Mouse (Mus musculus) lung, embryonic 15.5 days (tissue): ENCODE results near the gene Ttc23. TPM values are rescaled to one million over a fixed set of nuclear protein-coding genes. Genes with fewer than 3 reads are reported as not detected.

Source experiments
- ATAC-seq: fragments of 200-750 bp; cut with Nextera tagmentation; 2 replicates; pipeline ENCODE4 v1.8.0; 2017; ENCODE audit warnings: moderate number of reproducible peaks, borderline replicate concordance; ENCODE audit not compliant: low FRiP score, low TSS enrichment; ENCODE audit errors: extremely low read depth
- H3K27ac ChIP-seq: fragments of 300-500 bp; sonication (generic); 2 replicates; pipeline ENCODE4 v1.5.1; 2015; ENCODE audit warnings: moderate library complexity, mild to moderate bottlenecking, inconsistent platforms
- H3K27me3 ChIP-seq: fragments of 300-500 bp; sonication (generic); 2 replicates; pipeline ENCODE4 v1.6.1; 2015; ENCODE audit warnings: inconsistent platforms
- H3K36me3 ChIP-seq: fragments of 300-500 bp; sonication (generic); 2 replicates; pipeline ENCODE4 v1.6.1; 2015; ENCODE audit warnings: inconsistent platforms
- H3K4me1 ChIP-seq: fragments of 300-500 bp; sonication (generic); 2 replicates; pipeline ENCODE4 v1.6.1; 2015; ENCODE audit warnings: inconsistent platforms
- H3K4me2 ChIP-seq: fragments of 300-500 bp; sonication (generic); 2 replicates; pipeline ENCODE4 v1.6.1; 2015; ENCODE audit warnings: inconsistent platforms, mild to moderate bottlenecking, moderate library complexity
- H3K4me3 ChIP-seq: fragments of 300-500 bp; sonication (generic); 2 replicates; pipeline ENCODE4 v1.5.1; 2015; ENCODE audit warnings: mild to moderate bottlenecking, inconsistent platforms
- H3K9ac ChIP-seq: fragments of 300-500 bp; sonication (generic); 2 replicates; pipeline ENCODE4 v1.6.1; 2015; ENCODE audit warnings: inconsistent platforms
- H3K9me3 ChIP-seq: fragments of 300-500 bp; sonication (generic); 2 replicates; pipeline ENCODE4 v1.6.1; 2016; ENCODE audit warnings: inconsistent platforms
- WGBS: fragments of 180-500 bp; shearing (Covaris S2); methylation state at CpG from one replicate; pipeline ENCODE4 v1.1.7; 2015; 5-methylcytosine and 5-hydroxymethylcytosine counted together
- polyA plus RNA-seq: library from polyadenylated mRNA; unstranded; fragments of >200 nt; fragmentation: Nextera tagmentation; extraction: Ambion mirVana; gene quantifications from 2 replicates; pipeline ENCODE4 v1.2.1, GENCODE M21; 2015

Ttc23 gene
- polyA plus RNA-seq, 1 experiment from 2014 or later, result 26.8 TPM

DNA sequence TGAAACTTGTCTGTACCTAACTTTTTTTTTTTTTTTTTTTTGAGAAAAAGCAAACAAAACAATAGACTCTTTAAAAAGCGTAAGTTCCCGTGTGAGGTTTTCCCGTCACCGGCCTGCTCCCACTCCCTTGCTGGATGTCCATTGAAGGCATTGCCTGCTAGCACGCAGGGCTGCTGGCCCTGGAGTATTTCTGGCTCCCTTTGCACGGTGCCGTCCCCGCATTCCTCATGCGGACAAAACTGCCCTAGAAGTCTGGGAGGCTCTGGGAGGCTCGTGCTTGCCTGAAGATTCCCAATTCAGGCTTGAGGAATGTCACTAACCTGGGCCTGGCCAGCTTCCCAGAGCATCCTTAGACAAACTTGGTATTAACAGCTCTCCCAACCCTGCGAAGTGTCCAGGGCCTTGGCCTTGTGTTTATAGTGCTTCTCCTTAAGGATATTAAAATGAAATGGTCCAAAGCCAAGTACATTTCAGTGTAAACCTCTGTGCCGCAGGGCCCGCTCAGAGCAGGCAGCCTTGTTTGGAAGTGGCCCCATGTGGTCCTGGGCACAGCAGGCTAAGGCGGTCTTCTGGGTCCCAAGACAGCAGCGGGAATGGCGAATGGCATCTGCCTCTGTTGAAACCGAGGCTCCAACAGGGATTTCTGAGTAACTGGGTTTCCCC lies 54.2 kb downstream of the Ttc23 start:
- Histone ChIP-seq H3K27me3 (no peaks in the 10 kb centered on the region), H3K9me3 (no peaks in the 10 kb centered on the region), H3K27ac (peak overlapping the region; percentile 37; the same call in 1 of the 2 replicates), H3K4me3 (no peak overlapping the region), H3K4me2 (no peak overlapping the region), H3K4me1 (peaks cover 12% of the 10 kb centered on the region; the same call in 1 of the 2 replicates), H3K9ac (no peak overlapping the region), H3K36me3 (peaks cover 8% of the 10 kb centered on the region; the same call in 1 of the 2 replicates)
- ATAC-seq, result no peak
- WGBS, result 60% methylated on average over 17 of the region's 17 CpGs

DNA sequence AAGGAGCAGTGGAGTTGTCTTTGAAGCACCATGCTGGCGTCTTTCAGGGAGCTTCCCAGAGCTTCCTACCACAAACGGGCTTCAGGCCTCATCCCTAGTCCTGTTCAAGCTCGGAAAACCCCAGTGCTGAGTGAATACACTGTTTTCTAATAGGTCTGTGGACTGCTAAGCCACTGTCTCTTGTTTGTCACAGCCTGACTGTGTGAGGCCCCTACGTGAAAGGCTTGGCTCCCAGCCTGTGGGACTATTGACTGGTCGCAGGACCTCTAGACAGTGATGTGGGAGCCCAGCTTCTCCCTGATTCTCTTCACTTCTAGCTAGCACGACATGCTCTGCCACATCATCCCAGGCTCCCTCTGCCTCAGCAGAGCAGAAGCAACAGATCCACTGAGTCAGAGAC lies 61.0 kb downstream of the Ttc23 start:
- Histone ChIP-seq H3K9ac (no peak overlapping the region), H3K9me3 (no peaks in the 10 kb centered on the region), H3K27ac (no peak overlapping the region), H3K4me2 (no peak overlapping the region), H3K4me1 (peaks cover 15% of the 10 kb centered on the region), H3K27me3 (no peaks in the 10 kb centered on the region), H3K4me3 (no peak overlapping the region), H3K36me3 (peaks cover 25% of the 10 kb centered on the region)
- no peak for ATAC-seq
- 63% methylated on average over 6 of the region's 6 CpGs for WGBS

DNA sequence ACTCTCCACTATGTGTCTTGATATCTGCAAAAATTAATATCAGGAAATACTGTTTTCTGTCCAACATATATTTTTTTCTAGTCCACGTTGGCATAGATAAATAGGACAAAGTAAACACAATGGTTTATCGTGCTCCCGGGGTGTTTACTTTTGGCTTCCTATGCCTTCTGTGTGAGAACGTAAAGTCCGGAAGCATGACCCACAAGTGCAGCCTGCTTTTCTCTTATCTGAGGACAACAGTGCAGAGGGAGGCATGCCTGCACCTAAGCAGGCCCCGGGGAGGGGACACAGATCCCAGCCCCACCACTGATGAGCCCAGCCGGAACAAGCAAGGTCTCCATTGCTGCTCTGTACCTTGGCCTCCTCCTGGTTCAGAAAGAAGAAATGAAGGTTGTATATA lies 63.0 kb downstream of the Ttc23 start:
- Histone ChIP-seq H3K36me3 (peaks cover 25% of the 10 kb centered on the region), H3K9ac (no peak overlapping the region), H3K4me2 (no peak overlapping the region), H3K27ac (peak overlapping the region; percentile 66), H3K4me1 (peaks cover 28% of the 10 kb centered on the region), H3K9me3 (no peaks in the 10 kb centered on the region), H3K27me3 (no peaks in the 10 kb centered on the region), H3K4me3 (no peak overlapping the region)
- 23% methylated on average over 7 of the region's 7 CpGs for WGBS
- ATAC-seq, result peak; percentile 46; the same call in 1 of the 2 replicates

DNA sequence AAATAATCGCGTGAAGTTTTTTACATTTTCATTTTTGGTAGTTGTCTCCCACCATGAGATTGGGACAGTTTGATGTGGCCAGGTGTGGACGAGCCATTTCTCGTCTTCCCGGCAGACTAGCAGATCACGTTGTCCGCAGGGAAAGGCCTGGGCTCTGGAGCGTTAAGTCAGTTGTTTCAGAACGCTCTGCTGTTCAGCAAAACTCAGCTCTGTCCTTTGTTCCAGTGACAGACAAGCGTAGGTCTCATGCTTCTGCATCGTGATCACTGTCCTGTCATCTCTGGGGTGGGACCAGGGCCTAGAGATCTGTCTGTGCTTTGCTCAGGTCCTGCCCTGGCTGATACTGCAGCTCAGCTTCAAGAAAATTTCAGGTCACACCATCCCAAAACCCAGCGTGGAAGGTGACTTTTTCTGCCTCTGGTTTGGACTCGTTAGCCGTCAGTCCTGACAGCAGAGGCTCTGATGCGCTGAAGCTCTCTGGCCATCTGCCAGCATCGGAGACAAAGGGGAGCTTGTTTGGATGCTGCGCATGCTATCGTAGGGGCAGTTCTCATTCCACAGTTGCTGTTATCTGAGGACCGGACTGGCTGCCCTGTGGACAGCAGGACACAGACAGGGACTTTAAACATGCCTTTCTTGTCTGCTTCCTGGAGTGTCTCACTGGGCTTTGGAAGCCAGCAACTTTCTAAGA lies 66.8 kb downstream of the Ttc23 start:
- WGBS, result 55% methylated on average over 19 of the region's 19 CpGs
- no peak for ATAC-seq
- peaks cover 63% of the 10 kb centered on the region for H3K4me1 ChIP-seq
- H3K9me3 ChIP-seq, result no peaks in the 10 kb centered on the region
- H3K4me2 ChIP-seq, result no peak overlapping the region
- peak overlapping the region; percentile 7; the same call in 1 of the 2 replicates for H3K27ac ChIP-seq
- H3K4me3 ChIP-seq, result no peak overlapping the region
- peaks cover 25% of the 10 kb centered on the region for H3K36me3 ChIP-seq
- no peak overlapping the region for H3K9ac ChIP-seq
- H3K27me3 ChIP-seq, result no peaks in the 10 kb centered on the region

DNA sequence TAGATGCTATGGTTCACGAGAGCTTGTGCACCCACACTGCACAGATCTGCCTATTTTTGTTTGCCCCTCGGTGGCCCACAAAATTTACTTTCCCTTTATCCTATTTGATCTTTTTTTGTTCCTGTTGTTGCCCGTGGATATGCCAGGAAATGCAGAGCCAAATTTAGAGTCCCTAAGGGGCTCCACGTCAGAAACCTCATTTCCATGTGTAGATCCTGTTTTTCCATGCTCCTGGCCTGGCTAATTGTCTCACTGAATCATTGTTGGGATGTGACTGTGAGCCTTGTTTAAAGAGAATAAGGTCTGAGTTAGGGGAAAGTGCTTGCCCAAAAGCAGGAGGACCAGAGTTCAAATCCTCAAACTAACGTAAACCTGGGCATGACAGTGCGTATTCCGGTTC lies 68.0 kb downstream of the Ttc23 start:
- ATAC-seq, result no peak
- 71% methylated on average over 7 of the region's 7 CpGs for WGBS
- Histone ChIP-seq H3K9ac (no peak overlapping the region), H3K27ac (no peak overlapping the region), H3K36me3 (peaks cover 19% of the 10 kb centered on the region; the same call in 1 of the 2 replicates), H3K4me1 (peaks cover 57% of the 10 kb centered on the region), H3K4me3 (no peak overlapping the region), H3K4me2 (no peak overlapping the region), H3K9me3 (no peaks in the 10 kb centered on the region), H3K27me3 (no peaks in the 10 kb centered on the region)

DNA sequence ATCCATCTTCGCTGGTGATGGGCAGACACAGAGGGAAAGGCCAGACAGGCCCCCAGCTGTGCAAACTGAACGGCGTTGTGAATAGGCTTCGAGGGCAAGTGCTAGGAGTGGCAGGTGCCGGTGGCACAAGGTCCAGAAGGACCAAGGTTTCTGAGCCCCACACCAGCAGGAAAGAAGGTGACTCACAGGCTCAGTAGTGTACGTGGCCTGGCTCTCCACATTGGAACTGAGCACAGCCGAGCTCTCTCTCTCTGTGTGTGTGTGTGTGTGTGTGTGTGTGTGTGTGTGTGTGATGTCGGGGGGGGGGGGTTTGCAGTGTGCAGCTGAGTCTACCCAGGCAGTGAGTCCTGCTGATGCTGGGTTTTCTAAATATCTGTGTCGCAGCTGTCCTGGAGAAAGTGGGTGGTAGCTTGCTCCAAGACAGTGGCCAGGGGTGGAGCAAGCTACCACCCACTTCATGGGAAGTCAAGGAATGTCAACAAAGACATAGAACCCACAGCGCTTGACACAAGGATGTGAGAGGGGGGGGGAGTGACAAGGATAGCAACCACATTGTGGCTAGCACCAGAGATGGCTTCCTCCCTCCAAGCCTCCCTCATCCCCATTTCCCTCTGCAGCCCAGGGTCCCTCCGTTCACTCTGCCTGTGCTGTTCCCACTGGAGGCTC lies 69.1 kb downstream of the Ttc23 start:
- Histone ChIP-seq H3K27ac (peak overlapping the region; percentile 54), H3K27me3 (no peaks in the 10 kb centered on the region), H3K4me2 (no peak overlapping the region), H3K9me3 (no peaks in the 10 kb centered on the region), H3K4me3 (no peak overlapping the region), H3K36me3 (peaks cover 14% of the 10 kb centered on the region; the same call in 1 of the 2 replicates), H3K4me1 (peaks cover 53% of the 10 kb centered on the region), H3K9ac (no peak overlapping the region)
- 34% methylated on average over 11 of the region's 11 CpGs for WGBS
- peak; percentile 86 for ATAC-seq

DNA sequence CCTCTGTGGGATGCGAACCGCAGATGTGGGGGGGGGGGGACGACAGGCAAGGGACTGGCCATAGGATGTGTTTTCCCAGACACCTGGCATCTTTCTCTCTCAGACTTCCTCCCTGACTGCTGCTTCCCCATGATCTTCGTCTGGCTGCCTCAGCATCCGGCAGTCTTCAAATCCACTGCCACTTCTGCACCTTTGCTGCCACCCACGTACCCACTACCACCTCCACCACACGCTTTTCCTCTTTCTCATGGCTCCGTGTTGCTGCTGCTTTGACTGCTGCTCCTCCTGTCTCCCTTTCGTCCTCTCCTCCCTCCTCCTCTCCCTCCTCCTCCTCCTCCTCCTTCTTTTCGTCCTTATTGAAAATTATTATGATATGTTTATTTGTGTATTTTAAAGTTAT lies 69.7 kb downstream of the Ttc23 start:
- Histone ChIP-seq H3K9ac (no peak overlapping the region), H3K4me1 (peaks cover 53% of the 10 kb centered on the region), H3K36me3 (peaks cover 10% of the 10 kb centered on the region; the same call in 1 of the 2 replicates), H3K9me3 (no peaks in the 10 kb centered on the region), H3K4me3 (no peak overlapping the region), H3K27me3 (no peaks in the 10 kb centered on the region), H3K4me2 (no peak overlapping the region), H3K27ac (peak overlapping the region; percentile 50)
- WGBS, result 47% methylated on average over 10 of the region's 10 CpGs
- no peak for ATAC-seq

DNA sequence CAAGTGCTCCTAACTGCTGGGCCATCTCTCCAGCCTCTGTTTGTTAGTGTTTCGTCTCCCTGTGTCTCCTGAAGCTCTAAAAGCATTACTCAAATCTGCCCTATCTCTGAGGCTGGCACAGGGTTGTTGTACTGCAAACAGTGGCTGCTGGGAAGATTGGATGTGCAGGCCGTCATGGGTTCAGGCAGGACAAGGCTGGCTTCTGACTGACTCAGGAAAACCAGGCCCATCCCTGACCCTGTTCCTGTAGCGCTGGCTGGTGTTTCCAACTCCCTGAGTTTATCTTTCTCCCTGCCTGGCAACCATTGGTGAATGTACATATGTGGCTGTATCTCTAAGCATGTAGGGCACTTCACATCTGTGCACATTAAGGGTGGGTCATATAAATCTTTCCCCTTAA lies 70.3 kb downstream of the Ttc23 start:
- Histone ChIP-seq H3K27me3 (no peaks in the 10 kb centered on the region), H3K4me1 (peaks cover 53% of the 10 kb centered on the region), H3K27ac (no peak overlapping the region), H3K4me2 (no peak overlapping the region), H3K9me3 (no peaks in the 10 kb centered on the region), H3K9ac (no peak overlapping the region), H3K36me3 (peaks cover 6% of the 10 kb centered on the region; the same call in 1 of the 2 replicates), H3K4me3 (no peak overlapping the region)
- WGBS, result 70% methylated on average over 3 of the region's 3 CpGs
- no peak for ATAC-seq

DNA sequence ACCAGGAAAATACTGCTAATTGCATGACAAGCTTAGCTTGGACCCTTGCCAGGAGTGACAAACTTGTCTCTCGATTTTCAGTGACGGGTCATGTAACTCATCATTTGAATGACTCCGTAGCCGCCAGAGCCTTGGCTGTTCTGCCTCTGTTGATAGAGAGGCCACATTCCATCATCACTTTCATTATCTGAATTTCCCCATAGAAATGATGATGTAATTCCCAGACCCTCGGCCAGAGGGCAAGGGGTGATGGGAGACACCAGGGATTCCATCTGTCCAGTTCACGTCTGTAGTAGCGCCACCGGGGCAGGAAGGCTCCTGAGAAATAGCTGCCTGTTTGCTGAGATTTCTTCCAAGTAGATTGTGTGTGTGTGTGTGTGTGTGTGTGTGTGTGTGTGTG lies 71.6 kb downstream of the Ttc23 start:
- no peaks in the 10 kb centered on the region for H3K36me3 ChIP-seq
- 0 out of 2 replicates have a peak overlapping the region, but pooled peaks have one; percentile 2 for H3K27ac ChIP-seq
- H3K4me2 ChIP-seq, result no peak overlapping the region
- no peak overlapping the region for H3K4me3 ChIP-seq
- peak; percentile 40; the same call in 1 of the 2 replicates for ATAC-seq
- no peak overlapping the region for H3K9ac ChIP-seq
- 34% methylated on average over 8 of the region's 8 CpGs for WGBS
- H3K4me1 ChIP-seq, result peaks cover 53% of the 10 kb centered on the region
- no peaks in the 10 kb centered on the region for H3K9me3 ChIP-seq
- no peaks in the 10 kb centered on the region for H3K27me3 ChIP-seq

DNA sequence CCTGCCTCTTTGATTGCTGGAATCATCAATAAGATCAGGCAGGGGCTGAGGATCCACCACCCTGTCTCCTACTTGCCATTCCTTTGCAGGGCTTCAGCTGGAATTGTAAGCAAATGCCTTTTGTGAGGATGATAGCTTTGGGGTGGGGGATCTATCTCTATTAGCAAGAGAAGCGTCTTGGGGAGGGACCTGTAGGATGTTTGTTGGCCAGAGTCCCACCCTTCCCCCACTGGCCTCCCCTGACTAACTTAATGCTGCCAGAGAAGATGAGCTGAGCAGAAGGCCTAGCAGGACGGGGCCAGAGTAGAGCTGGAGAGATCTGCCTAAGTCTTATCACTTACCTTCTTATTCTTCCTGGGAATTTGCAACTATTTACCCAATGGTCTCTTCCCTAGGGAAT lies 75.0 kb downstream of the Ttc23 start:
- Histone ChIP-seq H3K27ac (no peak overlapping the region), H3K4me2 (no peak overlapping the region), H3K36me3 (peaks cover 11% of the 10 kb centered on the region; the same call in 1 of the 2 replicates), H3K4me1 (peaks cover 22% of the 10 kb centered on the region), H3K9ac (no peak overlapping the region), H3K27me3 (no peaks in the 10 kb centered on the region), H3K4me3 (no peak overlapping the region), H3K9me3 (no peaks in the 10 kb centered on the region)
- ATAC-seq, result no peak
- 40% methylated on average over 2 of the region's 2 CpGs for WGBS

DNA sequence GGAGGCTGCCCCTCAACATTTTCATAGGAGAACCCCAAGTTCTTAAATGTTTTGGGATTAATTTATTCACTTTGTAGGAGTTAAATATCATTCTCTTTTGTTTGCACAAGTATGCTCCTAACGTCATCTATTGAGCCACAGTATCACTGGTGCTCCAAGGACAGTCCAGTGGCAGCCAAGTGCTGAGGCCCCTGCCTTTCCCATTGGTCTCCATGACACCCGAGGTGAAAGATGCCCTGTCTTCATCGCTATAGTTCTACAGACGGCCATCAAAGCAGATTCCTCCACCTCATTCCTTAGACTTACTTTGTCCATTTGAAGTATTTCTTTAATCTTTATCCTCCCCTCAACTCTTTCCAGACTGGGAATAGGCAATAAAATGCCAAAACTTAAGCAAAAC lies 77.3 kb downstream of the Ttc23 start:
- Histone ChIP-seq H3K4me2 (no peak overlapping the region), H3K9ac (no peak overlapping the region), H3K4me1 (peaks cover 5% of the 10 kb centered on the region), H3K4me3 (no peak overlapping the region), H3K27me3 (no peaks in the 10 kb centered on the region), H3K36me3 (peaks cover 21% of the 10 kb centered on the region; the same call in 1 of the 2 replicates), H3K9me3 (no peaks in the 10 kb centered on the region), H3K27ac (no peak overlapping the region)
- no peak for ATAC-seq
- 65% methylated on average over 4 of the region's 4 CpGs for WGBS

DNA sequence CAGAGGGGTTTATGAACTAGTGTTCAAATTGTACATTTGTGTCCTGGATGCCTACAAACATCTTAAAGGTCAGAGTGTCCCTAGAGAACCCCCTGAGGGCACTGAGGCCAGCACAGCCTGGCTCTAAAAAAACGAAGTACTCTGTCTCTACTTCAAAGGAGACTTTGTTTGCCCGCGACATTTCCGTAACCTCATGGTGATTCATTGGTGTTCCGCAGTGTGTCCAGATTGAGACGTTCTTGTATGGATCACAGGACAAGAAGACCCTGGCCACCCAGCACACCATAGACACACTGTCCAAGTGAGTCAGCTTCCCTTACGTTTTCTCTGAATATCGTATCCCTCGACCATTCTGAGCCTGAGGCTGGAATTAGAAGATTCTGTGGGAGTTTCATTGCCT lies 77.8 kb downstream of the Ttc23 start:
- no peak overlapping the region for H3K4me2 ChIP-seq
- 68% methylated on average over 9 of the region's 9 CpGs for WGBS
- peaks cover 5% of the 10 kb centered on the region; the same call in 1 of the 2 replicates for H3K4me1 ChIP-seq
- ATAC-seq, result no peak
- H3K36me3 ChIP-seq, result peaks cover 21% of the 10 kb centered on the region; the same call in 1 of the 2 replicates
- no peak overlapping the region for H3K27ac ChIP-seq
- H3K9ac ChIP-seq, result no peak overlapping the region
- H3K27me3 ChIP-seq, result no peaks in the 10 kb centered on the region
- no peaks in the 10 kb centered on the region for H3K9me3 ChIP-seq
- H3K4me3 ChIP-seq, result no peak overlapping the region
